Mouse (Mus musculus): ENCODE data around the gene Pik3ip1. TPM values are rescaled to one million over a fixed set of nuclear protein-coding genes. Genes with fewer than 3 reads are reported as not detected.

The Pik3ip1 gene
- polyA plus RNA-seq, 2 experiments = 13.2 to 13.6 TPM

- no peaks in the 10 kb centered on the region for H3K27me3 ChIP-seq (ENCODE audit: control insufficient read depth, insufficient read depth, low read length)
- H3K36me3 ChIP-seq (ENCODE audit: control insufficient read depth, insufficient read depth, low read length) = peaks cover 60% of the 10 kb centered on the region
- DNase-seq (ENCODE audit: low spot score) (no peak), ATAC-seq (ENCODE audit: low FRiP score, low read depth) (no peak)
- no peak overlapping the region for H3K4me3 ChIP-seq (replicated peaks; ENCODE audit: low read length)
- H3K27ac ChIP-seq (replicated peaks; ENCODE audit: low read depth, low read length) = no peak overlapping the region
- 96% methylated on average over 7 of the region's 7 CpGs for WGBS
- H3K9ac ChIP-seq (ENCODE audit: low read depth, low read length, severe bottlenecking) = no peak overlapping the region
- no peak overlapping the region for H3K4me2 ChIP-seq (replicated peaks; ENCODE audit: low read depth, low read length, severe bottlenecking)
- H3K4me1 ChIP-seq (ENCODE audit: control insufficient read depth, insufficient read depth, low read length) = 0 out of 2 replicates have a peak, but pooled peaks cover 7% of the 10 kb centered on the region
- no peaks in the 10 kb centered on the region for H3K9me3 ChIP-seq (ENCODE audit: control insufficient read depth, low read length)
- no peak for TF ChIP-seq POLR2A (IDR thresholded peaks at IDR 0.05; ENCODE audit: borderline replicate concordance, extremely low read depth, insufficient read depth, insufficient read length)
Observed at GRCm38 (mm10) chr11:3346351-3346750, 16.1 kb downstream of the Pik3ip1 start.

DNA sequence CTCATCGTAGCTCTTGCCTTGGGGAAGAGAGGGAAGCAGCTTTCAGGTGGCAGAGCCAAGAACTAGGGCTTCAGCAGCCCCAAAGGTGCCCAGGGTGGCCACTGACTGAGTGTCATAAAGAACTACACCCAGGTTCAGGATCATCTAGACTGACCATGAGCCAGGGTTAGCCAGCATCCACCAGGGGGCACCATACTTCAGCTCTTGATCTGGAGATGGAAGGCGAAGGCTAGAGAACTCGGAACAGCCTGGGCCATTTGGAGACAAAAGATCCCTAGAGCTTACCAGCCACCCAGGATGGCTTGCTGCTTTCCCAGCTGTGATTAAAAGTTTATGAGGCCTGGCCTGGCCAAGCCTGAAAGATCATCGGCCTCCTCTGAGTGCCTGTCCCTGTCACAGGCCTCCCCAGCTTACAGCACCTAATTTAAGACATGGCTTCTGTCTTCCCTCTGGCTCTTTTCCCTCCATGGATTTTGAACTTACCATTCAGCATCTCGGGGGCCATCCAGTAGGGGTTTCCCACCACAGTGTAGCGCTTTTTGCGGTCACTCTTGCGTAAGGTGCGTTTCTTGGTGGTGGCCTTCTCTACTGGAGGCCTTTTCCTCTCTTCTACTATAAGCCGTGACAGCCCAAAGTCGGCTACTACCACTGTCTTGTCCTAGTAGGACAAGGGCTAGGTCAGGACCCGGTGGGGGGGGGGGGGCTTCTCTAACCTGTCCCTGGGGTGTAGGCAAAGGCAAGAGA, 17.1 kb downstream of the Pik3ip1 start:
- DNase-seq (ENCODE audit: low spot score) (peak; percentile 88), ATAC-seq (ENCODE audit: low FRiP score, low read depth) (peak; percentile 75; the same call in 1 of the 2 replicates)
- H3K4me3 ChIP-seq (replicated peaks; ENCODE audit: low read length) = no peak overlapping the region
- no peak overlapping the region for H3K9ac ChIP-seq (ENCODE audit: low read depth, low read length, severe bottlenecking)
- H3K9me3 ChIP-seq (ENCODE audit: control insufficient read depth, low read length) = no peaks in the 10 kb centered on the region
- H3K4me1 ChIP-seq (ENCODE audit: control insufficient read depth, insufficient read depth, low read length) = 0 out of 2 replicates have a peak, but pooled peaks cover 7% of the 10 kb centered on the region
- H3K27ac ChIP-seq (replicated peaks; ENCODE audit: low read depth, low read length) = no peak overlapping the region
- no peak for TF ChIP-seq POLR2A (IDR thresholded peaks at IDR 0.05; ENCODE audit: borderline replicate concordance, extremely low read depth, insufficient read depth, insufficient read length)
- no peak overlapping the region for H3K4me2 ChIP-seq (replicated peaks; ENCODE audit: low read depth, low read length, severe bottlenecking)
- no peaks in the 10 kb centered on the region for H3K27me3 ChIP-seq (ENCODE audit: control insufficient read depth, insufficient read depth, low read length)
- WGBS = 59% methylated on average over 12 of the region's 12 CpGs
- peaks cover 59% of the 10 kb centered on the region for H3K36me3 ChIP-seq (ENCODE audit: control insufficient read depth, insufficient read depth, low read length)

DNA sequence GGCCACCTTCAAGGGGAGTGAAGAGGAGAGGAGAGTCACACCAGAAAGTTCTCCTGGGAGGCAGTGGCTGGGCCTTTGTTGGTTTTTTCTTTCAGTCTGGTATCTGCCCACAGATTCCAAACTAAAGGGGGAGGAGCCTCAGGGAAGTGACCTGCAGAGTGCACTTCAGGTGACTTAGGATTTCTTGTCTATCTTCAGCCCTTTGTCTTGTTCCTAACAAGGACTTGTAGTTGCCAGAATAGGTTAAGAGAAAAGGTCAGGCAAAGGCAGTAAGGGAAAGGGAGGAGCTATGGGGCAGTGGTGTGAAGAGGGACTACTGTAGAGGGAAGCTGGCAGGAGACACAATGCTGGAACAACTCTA, 17.6 kb downstream of the Pik3ip1 start:
- DNase-seq (ENCODE audit: low spot score) = no peak
- Histone ChIP-seq H3K36me3 (ENCODE audit: control insufficient read depth, insufficient read depth, low read length) (peaks cover 64% of the 10 kb centered on the region), H3K9ac (ENCODE audit: low read depth, low read length, severe bottlenecking) (no peak overlapping the region), H3K27ac (replicated peaks; ENCODE audit: low read depth, low read length) (no peak overlapping the region), H3K4me1 (ENCODE audit: control insufficient read depth, insufficient read depth, low read length) (0 out of 2 replicates have a peak, but pooled peaks cover 7% of the 10 kb centered on the region), H3K4me3 (replicated peaks; ENCODE audit: low read length) (no peak overlapping the region), H3K27me3 (ENCODE audit: control insufficient read depth, insufficient read depth, low read length) (no peaks in the 10 kb centered on the region), H3K4me2 (replicated peaks; ENCODE audit: low read depth, low read length, severe bottlenecking) (no peak overlapping the region), H3K9me3 (ENCODE audit: control insufficient read depth, low read length) (no peaks in the 10 kb centered on the region)
- no peak for TF ChIP-seq POLR2A (IDR thresholded peaks at IDR 0.05; ENCODE audit: borderline replicate concordance, extremely low read depth, insufficient read depth, insufficient read length)
- ATAC-seq (ENCODE audit: low FRiP score, low read depth) = no peak

DNA sequence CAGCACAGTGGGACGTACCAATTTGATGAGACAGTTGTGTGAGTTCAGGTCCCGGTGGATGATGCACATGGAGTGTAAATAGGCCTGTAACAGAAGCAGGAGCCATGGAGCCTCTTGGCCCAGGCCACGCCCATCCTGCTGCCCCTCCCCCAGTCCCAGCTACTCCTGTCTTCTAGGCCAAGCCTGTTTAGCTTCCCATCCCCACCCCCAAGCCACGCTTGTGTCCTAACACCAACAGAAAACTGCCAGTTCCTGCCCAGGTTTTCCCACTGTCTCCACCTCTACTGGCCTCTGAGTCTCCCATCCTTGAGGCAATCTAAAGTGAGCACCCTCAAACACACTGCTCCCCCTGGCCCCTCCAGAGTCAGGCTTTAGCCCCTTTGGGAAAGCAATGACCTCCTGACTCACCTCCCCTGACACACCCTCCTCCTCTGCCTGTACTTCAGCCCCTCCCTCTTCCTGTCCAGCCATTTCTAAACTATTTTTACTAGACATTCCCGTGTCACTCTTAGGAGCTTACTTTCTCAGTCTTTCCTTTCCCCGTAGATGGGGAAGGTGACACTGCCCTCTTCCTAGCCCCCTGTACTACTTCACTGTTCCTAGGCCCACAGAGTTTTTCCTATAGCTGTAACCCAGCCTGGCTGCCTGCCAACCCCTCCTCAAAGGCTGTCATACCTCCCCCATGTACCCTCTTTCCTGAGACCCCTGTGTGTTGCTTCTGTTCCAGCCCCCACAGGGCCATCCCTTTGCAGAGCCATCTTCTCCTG, 18.6 kb downstream of the Pik3ip1 start:
- DNase-seq (ENCODE audit: low spot score) = no peak
- H3K9me3 ChIP-seq (ENCODE audit: control insufficient read depth, low read length) = no peaks in the 10 kb centered on the region
- no peak for ATAC-seq (ENCODE audit: low FRiP score, low read depth)
- H3K4me2 ChIP-seq (replicated peaks; ENCODE audit: low read depth, low read length, severe bottlenecking) = no peak overlapping the region
- no peak overlapping the region; the same call in 1 of the 2 replicates for H3K9ac ChIP-seq (ENCODE audit: low read depth, low read length, severe bottlenecking)
- no peak overlapping the region for H3K4me3 ChIP-seq (replicated peaks; ENCODE audit: low read length)
- 25% methylated on average over 6 of the region's 6 CpGs for WGBS
- H3K27me3 ChIP-seq (ENCODE audit: control insufficient read depth, insufficient read depth, low read length) = no peaks in the 10 kb centered on the region
- peaks cover 73% of the 10 kb centered on the region for H3K36me3 ChIP-seq (ENCODE audit: control insufficient read depth, insufficient read depth, low read length)
- TF ChIP-seq POLR2A (IDR thresholded peaks at IDR 0.05; ENCODE audit: borderline replicate concordance, extremely low read depth, insufficient read depth, insufficient read length) = no peak
- H3K27ac ChIP-seq (replicated peaks; ENCODE audit: low read depth, low read length) = no peak overlapping the region
- 0 out of 2 replicates have a peak, but pooled peaks cover 7% of the 10 kb centered on the region for H3K4me1 ChIP-seq (ENCODE audit: control insufficient read depth, insufficient read depth, low read length)

DNA sequence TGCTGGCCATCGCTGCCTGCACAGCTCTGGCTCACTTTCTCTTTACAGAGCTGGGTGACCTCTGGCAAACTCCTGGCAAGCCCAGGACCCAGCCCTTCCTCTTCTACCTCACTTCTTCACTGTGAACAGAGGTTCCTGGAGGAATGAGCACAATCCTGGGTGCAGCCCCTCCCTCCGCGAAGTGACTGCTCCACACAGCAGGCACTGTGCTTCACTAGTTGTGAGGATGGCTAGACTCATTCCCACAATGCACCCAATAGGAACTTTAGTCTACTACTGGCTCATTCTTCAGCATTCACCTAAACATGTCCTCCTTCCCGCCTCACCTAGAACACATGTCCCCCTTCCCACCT, 19.1 kb downstream of the Pik3ip1 start:
- no peak for TF ChIP-seq POLR2A (IDR thresholded peaks at IDR 0.05; ENCODE audit: borderline replicate concordance, extremely low read depth, insufficient read depth, insufficient read length)
- Histone ChIP-seq H3K9me3 (ENCODE audit: control insufficient read depth, low read length) (no peaks in the 10 kb centered on the region), H3K4me1 (ENCODE audit: control insufficient read depth, insufficient read depth, low read length) (0 out of 2 replicates have a peak, but pooled peaks cover 7% of the 10 kb centered on the region), H3K27ac (replicated peaks; ENCODE audit: low read depth, low read length) (no peak overlapping the region), H3K4me3 (replicated peaks; ENCODE audit: low read length) (no peak overlapping the region), H3K9ac (ENCODE audit: low read depth, low read length, severe bottlenecking) (no peak overlapping the region; the same call in 1 of the 2 replicates), H3K36me3 (ENCODE audit: control insufficient read depth, insufficient read depth, low read length) (peaks cover 78% of the 10 kb centered on the region), H3K27me3 (ENCODE audit: control insufficient read depth, insufficient read depth, low read length) (no peaks in the 10 kb centered on the region), H3K4me2 (replicated peaks; ENCODE audit: low read depth, low read length, severe bottlenecking) (no peak overlapping the region)
- WGBS = 79% methylated on average over 4 of the region's 4 CpGs
- ATAC-seq (ENCODE audit: low FRiP score, low read depth) (no peak), DNase-seq (ENCODE audit: low spot score) (no peak)

Data from limb, embryonic 14.5 days (tissue).